Mouse (Mus musculus): ENCODE data around the gene Spred2.

Gene Spred2

DNA sequence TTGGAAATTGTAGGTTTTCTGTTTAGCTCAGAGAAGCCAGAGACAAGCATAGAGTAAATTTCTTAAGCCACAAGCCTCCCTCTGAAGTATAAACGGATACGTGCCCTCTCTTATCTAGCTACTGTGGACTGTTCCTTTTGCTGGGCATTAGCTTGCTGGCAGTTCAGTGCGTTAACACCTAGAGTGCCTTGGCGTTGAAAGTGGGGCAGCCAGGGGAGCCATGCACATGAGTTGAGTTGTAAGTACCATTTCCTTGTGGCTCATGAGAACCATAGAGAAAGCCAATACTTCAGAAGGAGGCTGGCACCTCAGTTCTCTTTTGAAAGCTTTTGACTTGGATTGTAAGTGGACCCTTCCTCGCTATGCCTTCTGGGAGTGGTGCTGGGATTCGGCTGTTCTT is 58.6 kb downstream of the Spred2 start:
- no peak for DNase-seq (ENCODE audit: low read depth in 1 of 2, low spot score in 2 of 2)

DNA sequence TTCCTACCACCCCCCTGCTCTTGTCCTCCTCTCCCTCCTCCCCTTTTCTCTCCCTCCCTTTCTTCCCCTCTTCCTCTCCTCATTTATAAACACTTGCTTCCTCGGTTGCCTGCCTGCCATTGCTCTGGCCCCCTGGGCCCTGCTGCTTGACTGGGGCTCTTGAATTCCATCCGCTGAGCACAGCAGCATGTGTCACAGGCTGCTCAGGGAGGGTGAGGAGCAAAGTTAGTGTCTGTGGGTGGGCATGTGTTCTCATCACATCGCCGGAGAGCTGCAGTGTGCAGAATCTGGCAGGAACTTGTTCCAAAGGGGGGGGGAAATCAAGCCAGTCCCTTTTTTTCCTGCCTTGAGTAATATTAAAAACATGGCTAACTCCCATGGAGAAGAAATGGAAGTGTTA is 59.1 kb downstream of the Spred2 start:
- no peak for DNase-seq (ENCODE audit: low read depth in 1 of 2, low spot score in 2 of 2)

DNA sequence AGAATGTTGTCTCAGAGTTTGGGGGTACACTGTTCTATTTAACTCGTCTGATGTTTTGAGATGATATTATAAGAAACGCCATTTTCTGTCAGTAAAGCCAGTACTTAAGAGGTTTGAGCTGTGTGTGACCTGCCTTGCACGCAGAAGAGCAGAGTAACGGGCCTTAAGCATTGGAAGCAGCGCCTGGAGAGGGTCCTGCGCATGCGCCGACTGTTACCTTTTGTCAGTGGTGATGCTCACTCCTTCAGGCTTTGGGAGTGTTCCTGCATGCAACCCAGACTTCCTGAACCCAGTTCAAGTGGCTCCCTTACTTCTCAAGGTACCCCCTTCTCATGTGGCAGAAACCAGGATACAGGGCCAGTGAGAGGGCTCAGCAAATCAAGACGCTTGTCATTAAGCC is 59.9 kb downstream of the Spred2 start:
- DNase-seq (ENCODE audit: low read depth in 1 of 2, low spot score in 2 of 2), result no peak

DNA sequence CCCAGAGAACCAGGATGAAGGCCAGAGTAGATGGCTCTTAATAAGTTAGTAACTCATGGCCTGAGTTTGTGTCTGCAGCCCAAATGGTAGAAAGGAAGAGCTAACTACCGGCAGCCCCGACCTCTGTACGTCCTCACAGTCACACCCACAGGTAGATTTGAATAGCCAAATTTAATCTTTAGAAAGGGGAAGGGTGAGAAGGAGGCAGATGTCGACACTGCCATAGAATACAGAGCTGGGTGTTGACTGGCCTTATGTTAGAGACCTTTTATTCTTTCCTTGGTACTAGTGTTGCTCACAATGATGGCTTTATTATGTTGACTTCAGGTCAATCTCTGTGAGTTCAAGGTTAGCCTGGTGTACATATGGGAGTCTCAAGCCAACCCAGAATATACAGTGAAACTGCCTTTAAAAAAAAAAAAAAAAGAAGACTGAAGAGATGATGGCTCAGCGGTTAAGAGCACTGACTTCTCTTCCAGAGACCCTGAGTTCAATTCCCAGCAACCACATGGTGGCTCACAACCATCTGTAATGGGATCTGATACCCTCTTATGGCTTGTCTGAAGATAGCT is 61.2 kb downstream of the Spred2 start:
- DNase-seq (ENCODE audit: low read depth in 1 of 2, low spot score in 2 of 2), result no peak

DNA sequence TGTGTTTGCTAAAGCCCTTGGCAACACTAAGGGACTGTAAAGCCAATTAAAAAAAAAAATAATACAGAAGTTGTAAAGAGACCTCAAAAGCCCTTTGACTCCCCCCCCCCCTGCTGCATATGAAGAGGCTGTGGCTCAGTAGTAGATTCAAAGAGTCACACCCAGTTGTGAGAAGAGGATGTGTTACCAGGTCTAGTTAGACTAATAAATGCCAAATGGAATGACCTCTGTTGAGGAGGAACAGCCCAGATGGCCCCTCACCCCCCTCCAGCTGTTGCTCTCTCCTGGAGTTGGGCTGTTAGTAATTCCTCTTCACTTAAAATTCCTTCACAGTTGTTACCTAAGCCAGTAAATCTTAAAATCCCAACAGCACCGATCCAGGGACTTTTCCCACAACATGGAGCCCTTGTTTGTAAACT is 62.3 kb downstream of the Spred2 start:
- no peak for DNase-seq (ENCODE audit: low read depth in 1 of 2, low spot score in 2 of 2)

DNA sequence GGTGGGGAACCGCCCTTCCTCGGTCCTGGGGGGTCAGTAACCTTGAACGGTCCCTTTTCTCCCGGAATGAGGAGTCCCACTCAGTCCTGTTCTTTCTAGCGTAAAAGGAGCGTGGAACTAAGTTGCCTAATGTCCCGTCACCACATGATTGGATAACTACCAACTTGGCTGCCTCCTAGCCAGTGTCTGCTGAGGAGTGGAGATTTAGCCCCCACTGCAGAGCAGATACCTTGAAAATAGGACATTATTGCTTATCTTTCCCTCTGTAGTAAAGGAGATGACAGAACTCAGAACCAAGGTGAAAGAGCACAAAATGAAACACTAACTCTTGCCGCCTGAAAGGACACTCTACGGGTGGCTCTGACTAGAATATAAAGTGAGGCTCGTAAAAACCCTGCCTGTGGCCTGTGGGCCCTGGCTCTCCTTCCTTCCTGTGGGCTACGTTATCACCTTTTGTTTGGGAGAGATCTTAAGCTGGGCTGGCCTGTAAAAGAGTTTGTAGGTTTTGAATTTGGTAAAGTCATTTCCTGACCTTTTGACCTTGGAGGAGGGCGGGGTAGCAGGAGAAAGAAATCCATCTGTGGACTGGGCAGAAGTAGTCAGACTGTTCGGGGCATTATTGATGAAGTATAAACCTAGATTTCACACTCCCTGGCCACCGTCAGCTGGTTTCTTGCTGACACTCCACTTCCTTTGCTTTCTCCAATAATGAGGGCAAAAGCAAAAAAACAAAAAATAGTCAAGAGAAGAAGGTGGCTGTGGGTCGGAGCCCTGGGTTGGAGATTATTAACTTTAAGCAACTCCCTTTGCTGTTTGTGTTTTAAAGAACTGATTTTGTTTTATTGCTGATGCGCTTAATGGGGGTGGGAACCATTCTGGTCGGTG is 62.9 kb downstream of the Spred2 start:
- DNase-seq (ENCODE audit: low read depth in 1 of 2, low spot score in 2 of 2), result no peak

DNA sequence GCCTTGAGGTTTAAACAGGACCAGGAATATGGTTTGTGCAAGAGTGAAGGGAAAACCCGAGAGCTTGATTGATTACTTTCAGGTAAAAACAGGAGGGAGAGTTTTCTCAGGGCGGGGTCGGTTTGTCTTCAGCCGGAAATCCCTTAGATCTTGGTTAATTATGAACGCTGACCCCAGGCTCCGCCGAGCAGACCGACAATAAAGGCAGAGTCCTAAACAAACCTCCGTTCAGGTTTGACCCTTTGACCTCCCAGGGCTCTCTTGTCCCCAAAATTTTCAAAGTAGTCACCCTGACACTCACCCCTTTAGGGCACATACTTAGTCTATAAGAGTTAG is 63.5 kb downstream of the Spred2 start:
- no peak for DNase-seq (ENCODE audit: low read depth in 1 of 2, low spot score in 2 of 2)

DNA sequence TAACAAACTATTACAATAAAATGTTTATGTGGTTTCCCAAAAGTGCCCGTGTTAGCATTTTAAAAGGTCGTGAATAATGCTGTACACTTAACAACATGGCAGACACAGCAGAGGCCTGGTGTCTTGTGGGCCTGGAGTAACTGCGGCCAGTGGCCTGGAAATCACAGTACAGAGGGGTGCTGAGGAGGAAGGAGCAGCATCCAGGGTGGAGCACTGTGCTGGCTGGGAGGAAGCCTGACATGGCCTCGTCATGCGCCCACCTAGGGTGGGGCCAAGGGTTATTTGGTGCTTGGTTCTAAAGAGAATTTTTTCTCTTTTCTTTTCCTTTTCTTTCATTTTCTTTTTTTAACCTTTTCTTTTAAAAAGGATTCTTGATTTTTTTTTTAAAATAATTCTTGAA is 64.0 kb downstream of the Spred2 start:
- DNase-seq (ENCODE audit: low read depth in 1 of 2, low spot score in 2 of 2), result no peak

DNA sequence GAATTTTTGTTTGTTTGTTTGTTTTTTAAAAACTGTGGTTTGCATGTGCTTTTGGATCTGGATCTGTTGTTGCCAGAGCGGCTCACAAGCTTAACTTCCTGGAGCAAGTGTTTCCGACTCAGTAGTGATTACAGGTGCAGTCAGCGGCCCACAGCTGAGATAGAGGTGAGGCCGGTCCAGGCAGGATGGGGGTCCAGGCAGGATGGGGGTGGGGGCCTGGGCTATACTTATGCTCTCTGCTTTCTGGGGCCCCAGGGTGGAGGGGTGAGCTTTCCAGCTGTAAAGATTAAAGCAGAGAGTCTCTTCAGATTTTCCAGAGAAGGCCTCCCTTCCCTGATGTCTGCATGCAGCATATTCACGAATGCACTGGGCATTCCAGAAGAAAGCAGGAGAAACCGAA is 64.5 kb downstream of the Spred2 start:
- DNase-seq (ENCODE audit: low read depth in 1 of 2, low spot score in 2 of 2), result no peak

DNA sequence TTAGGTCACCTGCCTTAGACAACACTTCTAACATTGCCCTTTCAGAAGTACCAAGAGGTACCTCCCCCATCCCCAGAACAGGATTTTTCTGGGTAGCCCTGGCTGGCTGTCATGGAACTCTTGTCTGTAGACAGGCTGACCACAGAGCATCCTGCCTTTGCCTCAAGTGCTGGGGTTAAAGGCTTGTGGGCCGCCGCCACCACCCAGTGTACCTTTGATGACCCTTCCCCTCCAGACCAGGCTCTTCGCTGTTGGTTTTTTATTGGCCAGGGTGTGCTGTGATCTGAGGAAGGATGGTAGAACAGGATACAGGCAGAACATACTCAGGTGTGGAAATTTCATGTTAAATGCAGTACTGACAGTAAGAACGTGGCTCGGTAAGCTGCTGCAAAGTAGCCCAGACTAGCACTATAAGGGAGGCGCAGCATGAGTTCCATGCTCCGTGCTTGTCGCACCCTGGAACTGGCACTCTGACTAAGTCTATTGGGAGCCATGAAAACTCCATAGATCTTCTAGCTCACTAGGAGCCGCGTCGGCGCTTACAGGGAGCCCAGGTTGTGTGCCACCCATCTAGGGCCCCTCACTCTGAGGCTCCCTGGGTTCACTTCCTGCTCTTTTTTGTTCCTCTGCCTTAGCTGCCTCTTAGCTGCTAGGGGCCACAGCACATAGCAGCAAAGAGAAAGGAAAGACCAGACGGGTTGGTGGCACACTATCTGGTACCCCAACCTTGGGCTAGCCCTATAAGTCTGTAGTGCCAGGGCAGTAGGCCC is 65.2 kb downstream of the Spred2 start:
- DNase-seq (ENCODE audit: low read depth in 1 of 2, low spot score in 2 of 2), result no peak

DNA sequence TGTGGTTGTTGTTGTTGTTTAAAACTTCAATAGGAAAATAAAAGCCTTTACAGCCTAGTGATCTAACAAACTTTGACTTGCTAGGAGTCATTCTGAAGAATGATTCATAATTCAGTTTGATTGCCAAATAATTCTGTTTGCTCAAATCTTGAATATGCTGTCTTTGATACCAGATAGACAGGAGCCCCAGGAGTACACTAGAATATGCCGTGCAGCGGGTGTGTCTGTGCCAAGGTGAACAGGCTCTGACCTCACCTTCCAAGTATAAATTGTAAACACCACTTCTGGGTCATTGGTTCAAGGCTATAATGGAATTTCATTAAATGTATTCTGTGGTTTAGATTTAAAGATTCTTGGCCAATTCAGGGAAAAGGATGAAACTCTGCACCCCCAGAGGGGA is 66.6 kb downstream of the Spred2 start:
- DNase-seq (ENCODE audit: low read depth in 1 of 2, low spot score in 2 of 2), result no peak

DNA sequence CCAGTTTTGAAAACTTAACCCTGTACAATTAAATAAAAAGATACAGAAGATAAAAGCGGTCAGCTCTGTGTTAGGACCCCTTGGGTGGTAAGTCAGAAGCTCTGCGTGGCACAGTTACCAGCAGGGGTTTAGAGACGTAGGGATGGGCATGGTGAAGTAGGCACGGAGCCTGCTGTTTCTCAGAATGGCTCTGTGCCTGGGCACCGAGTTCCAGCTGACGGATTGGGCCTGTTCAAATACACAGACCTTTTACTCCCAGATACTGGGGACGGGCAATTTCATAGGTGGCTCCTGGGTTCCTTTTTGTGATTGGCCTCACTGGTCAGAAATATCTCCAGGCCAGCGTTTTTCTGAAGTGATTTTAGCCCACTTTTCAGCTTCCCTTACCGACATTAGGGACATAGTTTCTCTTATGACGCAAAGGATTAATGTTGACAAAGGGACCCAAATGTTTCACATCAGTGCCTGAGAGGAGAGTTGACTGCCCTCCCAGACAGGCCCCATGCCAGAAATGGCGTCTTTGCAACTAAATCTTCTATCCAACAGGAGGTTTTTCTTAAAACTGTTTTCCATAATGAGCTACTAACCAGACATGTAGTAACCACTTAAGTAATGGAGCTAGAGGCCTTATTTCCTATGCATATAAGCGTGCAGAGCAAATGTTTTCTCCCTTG is 67.3 kb downstream of the Spred2 start:
- no peak for DNase-seq (ENCODE audit: low read depth in 1 of 2, low spot score in 2 of 2)

DNA sequence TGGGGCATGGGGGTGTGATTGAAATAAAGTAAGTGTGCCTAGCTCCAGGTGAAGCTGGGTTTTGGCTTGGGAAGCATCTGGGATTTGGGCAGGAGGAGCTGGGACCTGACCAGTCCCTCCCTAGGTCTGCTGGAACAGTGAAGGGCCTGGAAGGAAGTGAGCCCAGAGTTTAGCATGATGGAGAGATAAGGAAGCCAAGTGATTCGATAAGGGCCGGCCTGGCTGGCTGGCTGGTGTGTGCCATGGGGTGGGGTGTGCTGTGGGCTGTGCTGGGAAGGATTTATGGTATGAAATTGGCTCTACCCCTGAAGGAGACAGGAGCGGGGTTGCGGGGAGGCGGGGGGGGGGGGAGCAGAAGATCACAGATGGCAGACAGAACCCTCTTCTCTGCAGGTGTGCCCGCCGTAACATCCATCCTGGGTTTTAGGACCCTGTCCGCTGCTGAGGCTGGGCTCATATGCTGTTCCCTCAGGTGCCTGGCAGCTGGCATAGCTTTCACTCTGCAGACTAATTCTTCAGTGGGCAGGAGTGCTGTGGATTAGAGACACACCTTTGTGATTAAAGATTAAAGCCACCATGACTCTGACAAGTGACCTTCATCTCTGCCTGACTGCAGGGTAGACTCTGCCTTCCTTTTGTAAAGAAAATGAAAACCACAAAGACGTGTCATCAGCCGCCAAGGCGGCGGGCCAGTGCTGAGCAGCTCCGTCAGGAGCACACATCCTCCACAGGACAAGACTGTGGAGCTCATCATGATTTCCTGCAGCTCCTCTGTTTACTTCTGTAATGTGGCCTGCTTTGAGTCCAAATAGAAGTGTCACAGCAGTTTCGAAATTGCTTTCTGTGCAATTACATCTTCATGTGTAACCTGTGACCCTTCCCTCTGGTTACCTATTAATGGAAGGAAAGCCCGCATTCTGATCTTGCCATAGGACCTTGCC is 68.4 kb downstream of the Spred2 start:
- DNase-seq (ENCODE audit: low read depth in 1 of 2, low spot score in 2 of 2), result no peak

DNA sequence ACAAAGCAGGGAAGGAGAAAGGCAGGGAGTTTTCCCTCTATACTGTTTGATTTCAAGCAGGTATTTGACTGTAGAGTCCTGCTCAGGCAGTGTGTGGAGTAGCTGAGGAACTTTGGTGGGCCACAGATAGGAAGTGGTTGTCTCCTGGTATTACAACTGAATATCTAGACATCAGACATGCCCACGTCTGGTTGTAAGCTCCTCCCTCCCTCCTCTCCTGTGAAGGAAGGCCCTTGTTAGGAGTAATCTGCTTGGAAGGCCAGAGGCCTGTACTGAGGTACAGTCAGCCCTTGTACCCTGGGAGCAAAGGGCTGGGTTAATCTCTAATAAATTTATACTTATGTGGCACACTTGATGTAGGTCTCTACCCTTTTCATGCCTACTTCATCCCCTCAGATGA is 69.6 kb downstream of the Spred2 start:
- no peak for DNase-seq (ENCODE audit: low read depth in 1 of 2, low spot score in 2 of 2)

DNA sequence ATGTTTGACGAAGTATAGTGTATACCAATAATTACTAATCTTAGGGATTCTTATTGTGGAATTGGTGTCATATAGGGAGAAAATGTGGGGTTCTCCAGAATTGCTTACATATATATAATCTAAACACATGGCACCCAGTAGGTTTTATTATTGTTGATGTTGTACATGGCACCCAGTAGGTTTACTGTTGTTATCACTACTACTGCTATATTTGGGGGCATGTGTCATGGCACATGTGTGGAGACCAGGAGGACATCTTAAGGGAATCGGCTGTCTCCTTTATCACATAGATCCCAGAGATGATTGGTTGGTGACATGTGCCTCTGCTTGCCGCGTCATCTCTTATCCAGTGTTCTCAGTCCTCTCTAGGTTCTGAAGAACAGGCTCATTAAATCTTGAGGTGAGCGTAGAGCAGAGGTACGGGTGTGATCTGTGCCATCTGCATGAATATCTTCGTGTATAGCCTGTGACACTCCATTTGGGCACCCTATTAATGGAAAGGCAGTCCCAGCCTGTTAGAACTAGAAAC is 70.2 kb downstream of the Spred2 start:
- no peak for DNase-seq (ENCODE audit: low read depth in 1 of 2, low spot score in 2 of 2)

DNA sequence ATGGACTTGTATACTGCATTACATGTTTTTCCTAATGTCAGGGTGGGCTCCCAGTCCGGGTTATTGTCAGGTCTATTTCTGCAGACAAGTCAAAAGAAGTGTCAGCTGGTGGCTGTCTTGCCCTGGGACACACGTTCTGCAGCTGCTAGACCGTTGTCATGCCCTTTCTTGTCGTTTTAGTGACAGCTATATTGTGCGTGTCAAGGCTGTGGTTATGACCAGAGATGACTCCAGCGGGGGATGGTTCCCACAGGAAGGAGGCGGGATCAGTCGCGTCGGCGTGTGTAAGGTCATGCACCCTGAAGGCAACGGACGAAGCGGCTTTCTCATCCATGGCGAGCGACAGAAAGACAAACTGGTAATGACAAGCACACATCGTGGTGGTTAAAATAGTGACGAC is 73.8 kb downstream of the Spred2 start:
- no peak for DNase-seq (ENCODE audit: low read depth in 1 of 2, low spot score in 2 of 2)

DNA sequence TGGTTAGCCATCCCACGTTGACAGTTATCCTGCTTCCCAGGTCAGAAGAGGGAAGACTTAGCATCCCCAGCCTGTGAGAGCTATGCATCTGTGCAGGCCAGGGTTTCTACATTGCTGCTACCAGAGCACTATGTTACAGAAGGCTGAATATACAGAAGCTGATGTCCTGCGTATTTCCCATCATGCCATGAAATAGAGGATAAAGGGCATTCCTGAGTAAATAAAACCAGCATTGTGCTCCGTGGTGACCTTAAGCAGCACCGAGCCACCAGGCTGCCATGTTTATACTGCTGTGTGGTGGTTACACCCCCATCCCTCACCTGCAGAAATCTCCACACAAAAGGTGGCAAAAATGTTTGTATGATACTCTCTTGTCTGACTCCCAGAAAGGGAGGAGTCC is 78.7 kb downstream of the Spred2 start:
- no peak for DNase-seq (ENCODE audit: low read depth in 1 of 2, low spot score in 2 of 2)

DNA sequence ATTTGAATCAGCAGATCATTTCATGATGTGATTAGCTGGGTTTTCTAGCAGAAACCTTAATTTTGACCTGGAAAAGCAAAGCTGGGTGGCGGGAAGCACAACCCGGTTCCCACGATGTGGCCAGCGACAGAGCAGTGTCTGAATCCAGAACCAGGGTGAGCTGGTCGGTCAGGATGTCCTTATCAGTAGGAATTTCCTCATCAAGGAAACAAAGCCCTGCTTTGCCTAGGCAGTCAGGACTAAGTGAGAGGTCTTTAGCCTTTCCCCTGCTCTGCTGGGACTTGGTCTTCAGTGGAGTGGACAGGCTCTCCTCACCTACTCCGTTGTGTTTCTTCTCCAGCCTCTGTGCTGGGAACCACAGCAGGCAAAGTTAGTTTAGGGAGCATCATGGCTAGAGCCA is 83.5 kb downstream of the Spred2 start:
- DNase-seq (ENCODE audit: low read depth in 1 of 2, low spot score in 2 of 2), result no peak

DNA sequence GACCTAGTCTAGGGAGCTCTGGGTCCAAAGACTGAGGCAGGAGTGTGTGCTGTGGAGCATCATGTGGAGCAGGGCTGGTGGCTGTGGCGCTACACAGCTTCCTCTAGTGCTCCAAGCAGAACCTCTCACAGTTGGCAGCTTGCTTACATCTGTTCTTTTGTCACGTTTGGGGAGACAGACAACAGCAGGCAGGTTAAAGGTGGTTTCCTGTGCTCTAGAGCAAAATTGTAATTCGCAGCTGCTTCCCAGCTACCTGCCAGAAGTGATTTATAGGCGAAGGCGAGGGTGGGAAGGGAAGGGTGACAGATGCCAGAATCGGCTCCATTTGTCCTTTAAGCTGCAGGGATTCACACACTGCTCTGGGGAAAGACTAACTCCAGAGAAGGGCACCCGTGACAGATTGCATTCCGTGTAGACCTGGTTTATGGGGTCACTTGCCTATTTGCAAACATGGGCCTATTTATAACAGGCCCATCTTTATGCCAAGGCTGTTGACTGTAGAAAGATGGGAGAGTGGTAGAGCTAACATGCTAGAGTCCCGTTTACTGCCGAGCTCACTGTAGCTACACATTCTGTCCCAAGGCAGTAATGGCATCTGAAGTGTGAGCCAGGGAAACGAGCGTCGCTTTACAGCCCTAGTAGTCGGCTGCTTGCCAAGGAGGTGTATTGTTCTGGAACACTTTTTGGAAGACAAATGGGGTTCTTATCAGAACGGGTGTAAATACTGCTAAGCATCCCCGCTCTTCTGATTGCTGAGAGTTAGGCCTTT is 87.2 kb downstream of the Spred2 start:
- no peak for DNase-seq (ENCODE audit: low read depth in 1 of 2, low spot score in 2 of 2)

DNA sequence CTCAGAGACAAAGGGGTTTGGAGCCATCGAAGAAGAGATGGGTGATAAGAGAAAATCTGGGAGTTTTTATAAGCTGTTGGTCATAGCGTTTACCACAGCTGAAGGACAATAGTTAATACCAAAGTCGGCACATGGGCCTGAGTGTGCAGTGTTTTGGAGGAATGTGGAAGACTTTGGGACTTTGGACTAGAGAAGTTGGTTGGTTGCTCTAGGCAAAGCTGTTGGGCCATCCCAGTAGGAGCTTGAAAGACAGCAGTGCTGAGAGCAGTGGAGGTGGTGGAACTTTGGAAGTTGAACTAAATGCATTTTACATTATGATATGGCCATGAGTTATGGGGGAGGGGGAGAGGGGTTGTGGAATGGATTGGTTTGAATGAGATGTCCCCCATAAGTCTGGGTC is 89.2 kb downstream of the Spred2 start:
- no peak for DNase-seq (ENCODE audit: low read depth in 1 of 2, low spot score in 2 of 2)

Measured in monocyte, adult 2 months (primary cell).